8 mouse cellular contexts compared by ENCODE assay signal in genomic region chr16:45724742-45725102, GRCm38 (mm10). TPM values are rescaled to one million over a fixed set of nuclear protein-coding genes. Genes with fewer than 3 reads are reported as not detected.
DNase-seq lines count a peak whose midpoint lies in the region; ATAC-seq lines count a peak whose summit lies in the region.

No protein-coding gene starts in this region.

- H3K4me2 ChIP-seq in kidney, embryonic 16.5 days (replicated peaks; ENCODE audit: low read depth, low read length): peak overlapping the region; percentile 71

- DNase-seq in kidney, adult 9 months: no peak
- peak; percentile 65 to 72 for DNase-seq in cerebellum, adult 18-20 months
- DNase-seq in forelimb bud, embryonic 11.5 days (ENCODE audit: low read depth, low spot score): peak; percentile 49
- DNase-seq in midbrain, embryonic 10.5 days (ENCODE audit: low spot score): no peak
- DNase-seq in ovary, postnatal 36 days (ENCODE audit: low spot score): no peak
- DNase-seq in adrenal gland, adult 8-10 months: no peak

- WGBS in kidney, embryonic 16.5 days: under 1% methylated on average over 10 of the region's 10 CpGs
- under 1% methylated on average over 10 of the region's 10 CpGs for WGBS in midbrain, embryonic 10.5 days

- no peaks in the 10 kb centered on the region for H3K27me3 ChIP-seq in kidney, embryonic 16.5 days (ENCODE audit: insufficient read depth, low read length)
- H3K27me3 ChIP-seq in midbrain, embryonic 10.5 days (ENCODE audit: low read depth, poor library complexity, severe bottlenecking): no peaks in the 10 kb centered on the region

- H3K9ac ChIP-seq in kidney, embryonic 16.5 days (replicated peaks; ENCODE audit: low read length): peak overlapping the region; percentile 61

- peak; percentile 47; the same call in 1 of the 2 replicates for ATAC-seq in kidney, embryonic 16.5 days (ENCODE audit: low FRiP score, low TSS enrichment)
- ATAC-seq in erythroid progenitor cell, adult 5-6 weeks (replicated peaks; ENCODE audit: low FRiP score, poor library complexity, severe bottlenecking): no peak

- H3K9me3 ChIP-seq in kidney, embryonic 16.5 days (ENCODE audit: low read length): no peaks in the 10 kb centered on the region
- H3K9me3 ChIP-seq in midbrain, embryonic 10.5 days (replicated peaks): no peaks in the 10 kb centered on the region

- peaks cover 12% of the 10 kb centered on the region; the same call in 1 of the 2 replicates for H3K36me3 ChIP-seq in kidney, embryonic 16.5 days (ENCODE audit: insufficient read depth, low read length)
- peaks cover 47% of the 10 kb centered on the region for H3K36me3 ChIP-seq in midbrain, embryonic 10.5 days

- H3K4me1 ChIP-seq in kidney, embryonic 16.5 days (ENCODE audit: insufficient read depth, low read length): peaks cover 12% of the 10 kb centered on the region
- H3K4me1 ChIP-seq in midbrain, embryonic 10.5 days: peaks cover 62% of the 10 kb centered on the region

- peak overlapping the region; percentile 60 for H3K4me3 ChIP-seq in kidney, embryonic 16.5 days (ENCODE audit: low read length)
- peak overlapping the region; percentile 73 for H3K4me3 ChIP-seq in midbrain, embryonic 10.5 days

- H3K27ac ChIP-seq in kidney, embryonic 16.5 days (ENCODE audit: low read length): no peak overlapping the region
- peak overlapping the region; percentile 94 for H3K27ac ChIP-seq in midbrain, embryonic 10.5 days (replicated peaks)

RNA-seq across cellular contexts. Expression of gene Tagln3, which starts 0.3 kb away (rescaled TPM):
- polyA plus RNA-seq in kidney, embryonic 16.5 days (2015; fragmentation: Nextera tagmentation; extraction: Ambion mirVana): 6.8 and 9.3 TPM in 2 replicates
- 145 and 248 TPM in 2 replicates for polyA plus RNA-seq in midbrain, embryonic 10.5 days (2016; fragmentation: Nextera tagmentation; extraction: Ambion mirVana)
- total RNA-seq in erythroid progenitor cell, adult 5-6 weeks (2015; ENCODE audit: low replicate concordance): 1.4 and 2.5 TPM in 2 replicates
- total RNA-seq in erythroid progenitor cell, adult 5-6 weeks (2017; ENCODE audit: low replicate concordance): 0.30 TPM in 1 of 2 replicates, not detected in the other
- total RNA-seq in adrenal gland, adult 8-10 months (2022): 1 to 10 TPM; 3.1 to 6.7 (median 4.3) TPM

RNA-seq across cellular contexts. Expression of gene Abhd10, which starts 18.0 kb away (rescaled TPM):
- polyA plus RNA-seq in kidney, embryonic 16.5 days (2015; fragmentation: Nextera tagmentation; extraction: Ambion mirVana): 36.4 and 36.7 TPM in 2 replicates
- polyA plus RNA-seq in midbrain, embryonic 10.5 days (2016; fragmentation: Nextera tagmentation; extraction: Ambion mirVana): 46.9 and 50.1 TPM in 2 replicates
- 9.0 and 21.4 TPM in 2 replicates for total RNA-seq in erythroid progenitor cell, adult 5-6 weeks (2015; ENCODE audit: low replicate concordance)
- 18.5 and 20.4 TPM in 2 replicates for total RNA-seq in erythroid progenitor cell, adult 5-6 weeks (2017; ENCODE audit: low replicate concordance)
- 10 to 100 TPM; 25.4 to 38.1 (median 27.0) TPM for total RNA-seq in adrenal gland, adult 8-10 months (2022)

RNA-seq across cellular contexts. Expression of gene Tmprss7, which starts 31.3 kb away (rescaled TPM):
- 0.08 and 0.10 TPM in 2 replicates for polyA plus RNA-seq in kidney, embryonic 16.5 days (2015; fragmentation: Nextera tagmentation; extraction: Ambion mirVana)
- polyA plus RNA-seq in midbrain, embryonic 10.5 days (2016; fragmentation: Nextera tagmentation; extraction: Ambion mirVana): 0.29 and 0.31 TPM in 2 replicates
- total RNA-seq in erythroid progenitor cell, adult 5-6 weeks (2015; ENCODE audit: low replicate concordance): not detected in 2 replicates
- not detected in 2 replicates for total RNA-seq in erythroid progenitor cell, adult 5-6 weeks (2017; ENCODE audit: low replicate concordance)
- 1 to 10 TPM in 1 of 4 experiments, under 1 TPM in 3; 0.40 to 2.0 (median 0.66) TPM for total RNA-seq in adrenal gland, adult 8-10 months (2022)

Comparison
In these comparisons a context has a peak if more than half of its experiments do, and no peak if none do; other contexts are left out.
1. DNase-seq: peak in cerebellum, adult 18-20 months (2 of 2) and forelimb bud, embryonic 11.5 days (single experiment); none in kidney, adult 9 months (single experiment), midbrain, embryonic 10.5 days (single experiment), ovary, postnatal 36 days (single experiment) and adrenal gland, adult 8-10 months (single experiment).